Mouse (Mus musculus) forebrain, postnatal 0 days (tissue): ENCODE data around the gene Zswim8. TPM values are rescaled to one million over a fixed set of nuclear protein-coding genes. Genes with fewer than 3 reads are reported as not detected.

Experiments used
- ATAC-seq: fragments of 200-750 bp; cut with Nextera tagmentation; 2 replicates; pipeline ENCODE4 v1.8.0; 2017; ENCODE audit warnings: mild to moderate bottlenecking, moderate library complexity
- DNase-seq: peaks from one replicate; pipeline ENCODE4 v3.0.0-alpha.2; 2015
- H3K27ac ChIP-seq: fragments of 300-500 bp; sonication (generic); 2 replicates; pipeline ENCODE4 v1.5.1; 2014; ENCODE audit warnings: low read depth, mild to moderate bottlenecking, antibody characterized with exemption, low read length, moderate library complexity, mixed read lengths
- H3K27me3 ChIP-seq: fragments of 300-500 bp; sonication (generic); 2 replicates; pipeline ENCODE4 v1.6.1; 2014; ENCODE audit warnings: mild to moderate bottlenecking, low read length, mixed read lengths; ENCODE audit not compliant: insufficient read depth
- H3K36me3 ChIP-seq: fragments of 300-500 bp; sonication (generic); 2 replicates; pipeline ENCODE4 v1.6.1; 2014; ENCODE audit warnings: mild to moderate bottlenecking, moderate library complexity; ENCODE audit not compliant: insufficient read depth
- H3K4me1 ChIP-seq: fragments of 300-500 bp; sonication (generic); 2 replicates; pipeline ENCODE4 v1.6.1; 2014; ENCODE audit warnings: antibody characterized with exemption; ENCODE audit not compliant: insufficient read depth
- H3K4me2 ChIP-seq: fragments of 300-500 bp; sonication (generic); 2 replicates; pipeline ENCODE4 v1.6.1; 2014; ENCODE audit warnings: low read depth, mild to moderate bottlenecking, moderate library complexity
- H3K4me3 ChIP-seq: fragments of 300-500 bp; sonication (generic); 2 replicates; pipeline ENCODE4 v1.5.1; 2014; ENCODE audit warnings: low read depth, low read length, mixed read lengths
- H3K9ac ChIP-seq: fragments of 300-500 bp; sonication (generic); 2 replicates; pipeline ENCODE4 v1.6.1; 2014; ENCODE audit warnings: mild to moderate bottlenecking
- H3K9me3 ChIP-seq: fragments of 300-500 bp; sonication (generic); 2 replicates; pipeline ENCODE4 v1.6.1; 2016; ENCODE audit warnings: low read length
- CTCF ChIP-seq: sonication (generic); IDR thresholded peaks from 2 replicates; pipeline ENCODE4 v1.5.1; 2016; ENCODE audit warnings: antibody characterized with exemption, control low read depth, low read depth
- WGBS: fragments of 180-500 bp; shearing (Covaris S2); extraction: QIAGEN DNeasy Blood & Tissue Kit; methylation state at CpG from one replicate; pipeline ENCODE4 v1.1.7; 2014; 5-methylcytosine and 5-hydroxymethylcytosine counted together
- polyA plus RNA-seq: library from polyadenylated mRNA; unstranded; fragments of >200 nt; fragmentation: Nextera tagmentation; extraction: Ambion mirVana; gene quantifications from 2 replicates; pipeline ENCODE4 v1.2.1, GENCODE M21; 2015
- total RNA-seq: library from RNA; depleted of rRNA; stranded (reverse); fragments of >200 nt; gene quantifications from 2 replicates; pipeline ENCODE4 v1.2.3, GENCODE M21; 2014

Gene Zswim8
- total and polyA plus RNA-seq, 2 experiments from 2014 or later: 28.2 to 162 TPM

GRCm38 (mm10) chr14:20730853-20731602, 23.7 kb downstream of the Zswim8 start:
- Histone ChIP-seq H3K9me3 (no peaks in the 10 kb centered on the region), H3K27me3 (no peaks in the 10 kb centered on the region), H3K27ac (no peak overlapping the region), H3K4me1 (peaks cover 7% of the 10 kb centered on the region), H3K4me2 (no peak overlapping the region), H3K9ac (no peak overlapping the region), H3K4me3 (no peak overlapping the region), H3K36me3 (peaks cover 42% of the 10 kb centered on the region)
- DNase-seq: no peak
- WGBS: 85% methylated on average over 9 of the region's 9 CpGs
- TF ChIP-seq CTCF: no peak
- ATAC-seq: no peak

GRCm38 (mm10) chr14:20733041-20733951, 25.9 kb downstream of the Zswim8 start:
- DNase-seq (no peak), ATAC-seq (no peak)
- Histone ChIP-seq H3K4me3 (peak overlapping the region; percentile 73), H3K27ac (no peak overlapping the region), H3K9ac (peak overlapping the region; percentile 86), H3K4me2 (peak overlapping the region; percentile 82), H3K4me1 (peaks cover 7% of the 10 kb centered on the region), H3K27me3 (no peaks in the 10 kb centered on the region), H3K36me3 (peaks cover 40% of the 10 kb centered on the region), H3K9me3 (no peaks in the 10 kb centered on the region)
- no peak for TF ChIP-seq CTCF
- 54% methylated on average over 12 of the region's 12 CpGs for WGBS

GRCm38 (mm10) chr14:20733952-20734774, 26.8 kb downstream of the Zswim8 start, which contains the start of gene Ndst2:
Gene Ndst2 (minus strand): TSS chr14:20734562.
- H3K27me3 ChIP-seq: no peaks in the 10 kb centered on the region
- WGBS: 2% methylated on average over 80 of the region's 81 CpGs
- DNase-seq (peak; percentile 89), ATAC-seq (peak; percentile 98)
- peak; percentile 41 for TF ChIP-seq CTCF
- H3K27ac ChIP-seq: peak within 1 kb of the TSS; percentile 79
- peaks cover 40% of the 10 kb centered on the region for H3K36me3 ChIP-seq
- H3K9me3 ChIP-seq: no peaks in the 10 kb centered on the region
- peaks cover 7% of the 10 kb centered on the region for H3K4me1 ChIP-seq
- peak within 1 kb of the TSS; percentile 86 for H3K9ac ChIP-seq
- H3K4me3 ChIP-seq: peak within 1 kb of the TSS; percentile 73
- H3K4me2 ChIP-seq: peak within 1 kb of the TSS; percentile 82

- DNase-seq: no peak
- Histone ChIP-seq H3K9me3 (no peaks in the 10 kb centered on the region), H3K27me3 (no peaks in the 10 kb centered on the region), H3K36me3 (peaks cover 39% of the 10 kb centered on the region), H3K4me2 (peak overlapping the region; percentile 82; the same call in 1 of the 2 replicates), H3K9ac (no peak overlapping the region), H3K4me3 (no peak overlapping the region), H3K27ac (no peak overlapping the region), H3K4me1 (peaks cover 7% of the 10 kb centered on the region)
- 70% methylated on average over 2 of the region's 2 CpGs for WGBS
- ATAC-seq: no peak
- TF ChIP-seq CTCF: no peak
These were observed 27.7 kb downstream of the Zswim8 start for GRCm38 (mm10) chr14:20735052-20735451.

GRCm38 (mm10) chr14:20735892-20736390, 28.6 kb downstream of the Zswim8 start:
- WGBS: 86% methylated on average over 13 of the region's 13 CpGs
- Histone ChIP-seq H3K4me2 (no peak overlapping the region), H3K9me3 (no peaks in the 10 kb centered on the region), H3K4me3 (no peak overlapping the region), H3K4me1 (peaks cover 7% of the 10 kb centered on the region), H3K27me3 (no peaks in the 10 kb centered on the region), H3K36me3 (peaks cover 45% of the 10 kb centered on the region), H3K9ac (no peak overlapping the region), H3K27ac (no peak overlapping the region)
- ATAC-seq: no peak
- no peak for DNase-seq
- no peak for TF ChIP-seq CTCF

- ATAC-seq: no peak
- Histone ChIP-seq H3K36me3 (peaks cover 56% of the 10 kb centered on the region), H3K9ac (no peak overlapping the region), H3K27me3 (no peaks in the 10 kb centered on the region), H3K4me1 (peaks cover 7% of the 10 kb centered on the region), H3K9me3 (no peaks in the 10 kb centered on the region), H3K27ac (no peak overlapping the region), H3K4me3 (no peak overlapping the region), H3K4me2 (no peak overlapping the region)
- 40% methylated on average over 14 of the region's 14 CpGs for WGBS
- TF ChIP-seq CTCF: peak; percentile 78
- peak; percentile 28 for DNase-seq
These were observed 30.0 kb downstream of the Zswim8 start for GRCm38 (mm10) chr14:20737306-20737705.
